Mouse (Mus musculus) heart, adult 2 months (tissue): ENCODE data around the gene Myo18a. TPM values are rescaled to one million over a fixed set of nuclear protein-coding genes. Genes with fewer than 3 reads are reported as not detected.

Experiments
- DNase-seq, 2 experiments: peaks; one replicate each; pipeline ENCODE4 v3.0.0; 2021
- H3K27ac ChIP-seq: fragments of 200-600 bp; 2 replicates; pipeline ENCODE4 v1.8.1; 2022
- H3K27me3 ChIP-seq: fragments of 200-500 bp; 2 replicates; pipeline ENCODE4 v1.6.1; 2012; ENCODE audit warnings: mild to moderate bottlenecking, low read length, inconsistent platforms, mixed read lengths; ENCODE audit not compliant: control insufficient read depth, insufficient read depth
- H3K36me3 ChIP-seq: fragments of 200-500 bp; 2 replicates; pipeline ENCODE4 v1.6.1; 2012; ENCODE audit warnings: low read length, inconsistent platforms; ENCODE audit not compliant: control insufficient read depth, insufficient read depth
- H3K4me1 ChIP-seq: fragments of 200-500 bp; 2 replicates; pipeline ENCODE4 v1.6.1; 2011; ENCODE audit warnings: low read length; ENCODE audit not compliant: control insufficient read depth, insufficient read depth
- H3K4me3 ChIP-seq: fragments of 200-600 bp; 2 replicates; pipeline ENCODE4 v1.8.1; 2022
- H3K79me2 ChIP-seq: fragments of 200-500 bp; replicated peaks from 2 replicates; pipeline ENCODE4 v1.6.1; 2012; ENCODE audit warnings: mild to moderate bottlenecking, inconsistent platforms, low read length, moderate library complexity, mixed read lengths; ENCODE audit not compliant: control insufficient read depth, insufficient read depth
- H3K9ac ChIP-seq: fragments of 200-500 bp; 2 replicates; pipeline ENCODE4 v1.6.1; 2012; ENCODE audit warnings: low read depth, mild to moderate bottlenecking, control low read depth, inconsistent platforms, low read length, mixed read lengths
- CTCF ChIP-seq: fragments of 200-600 bp; IDR thresholded peaks from 2 replicates; pipeline ENCODE4 v1.8.1; 2022; ENCODE audit warnings: antibody characterized with exemption, mild to moderate bottlenecking, moderate library complexity
- EP300 ChIP-seq: fragments of 200-500 bp; IDR thresholded peaks from 2 replicates; pipeline ENCODE4 v1.6.1; 2011; ENCODE audit warnings: low read depth, low read length, control low read depth; ENCODE audit not compliant: insufficient read depth
- POLR2A ChIP-seq: fragments of 200-500 bp; IDR thresholded peaks from 2 replicates; pipeline ENCODE4 v1.6.1; 2011; ENCODE audit warnings: mild to moderate bottlenecking, low read depth, low read length, control low read depth; ENCODE audit not compliant: insufficient read depth
- WGBS: fragments of 180-500 bp; shearing (Covaris S2); methylation state at CpG from one replicate; pipeline ENCODE4 v1.1.7; 2018; 5-methylcytosine and 5-hydroxymethylcytosine counted together
- intact Hi-C: fragments of 180-260 bp; cut with DNase I; formaldehyde crosslinking; loops from one replicate; pipeline ENCODE4 v1.15.1; 2025
- long read RNA-seq: library from polyadenylated mRNA; stranded (forward); transcript quantifications from one replicate; pipeline ENCODE4 v2.0.0, GENCODE M21; 2021
- polyA plus RNA-seq: library from polyadenylated mRNA; depleted of rRNA; stranded (reverse); fragments of >200 nt; gene quantifications from 2 replicates; pipeline ENCODE4 v1.2.3, GENCODE M21; 2012; rRNA removed
- total RNA-seq, 2 experiments: library from RNA; stranded (reverse); gene quantifications; 2 replicates each; pipeline ENCODE4 v1.2.3; 2021

Gene Myo18a
- total RNA-seq (100 to 1,000 TPM; 240 to 274 TPM), polyA plus RNA-seq (98.6 and 107 TPM in 2 replicates)
- long read RNA-seq, partial matches to known transcripts: 40 of 67 reads
- long read RNA-seq, other reads (novel, unspliced or antisense): 27 of 67 reads

- Histone ChIP-seq H3K27ac (peak within 1 kb of the TSS; percentile 95), H3K27me3 (no peaks in the 10 kb centered on the region), H3K4me1 (peaks cover 12% of the 10 kb centered on the region), H3K4me3 (peak within 1 kb of the TSS; percentile 68), H3K79me2 (peaks cover 2% of the 10 kb centered on the region), H3K9ac (peak within 1 kb of the TSS; percentile 99), H3K36me3 (no peaks in the 10 kb centered on the region)
- peak; percentile 91 to 94 for DNase-seq
- peak; percentile 70 for TF ChIP-seq CTCF
- no peak for TF ChIP-seq POLR2A
- WGBS: 2% methylated on average over 72 of the region's 79 CpGs
- intact Hi-C loops: loop anchor here (1.0 to 2.0 kb wide), 3 partner anchors 26 to 53 kb away; no protein-coding TSS in a partner anchor
These were observed at the start of gene Myo18a for GRCm38 (mm10) chr11:77762783-77763672. Gene Myo18a (plus strand): TSS chr11:77763246.

GRCm38 (mm10) chr11:77713736-77714135, 49.3 kb upstream of the Myo18a start:
- no peaks in the 10 kb centered on the region for H3K79me2 ChIP-seq
- intact Hi-C loops: no loop called here
- peaks cover 3% of the 10 kb centered on the region for H3K4me1 ChIP-seq
- H3K27ac ChIP-seq: no peak overlapping the region
- DNase-seq: no peak
- no peak overlapping the region for H3K4me3 ChIP-seq
- no peak overlapping the region for H3K9ac ChIP-seq
- no peaks in the 10 kb centered on the region for H3K27me3 ChIP-seq
- H3K36me3 ChIP-seq: peaks cover 13% of the 10 kb centered on the region
- no peak for TF ChIP-seq POLR2A
- TF ChIP-seq CTCF: no peak
- TF ChIP-seq EP300: no peak
- WGBS: 92% methylated on average over 3 of the region's 3 CpGs

- no peak for TF ChIP-seq CTCF
- TF ChIP-seq EP300: no peak
- no peak for TF ChIP-seq POLR2A
- Histone ChIP-seq H3K36me3 (no peaks in the 10 kb centered on the region; the same call in none of the 2 replicates), H3K9ac (no peak overlapping the region), H3K27me3 (no peaks in the 10 kb centered on the region), H3K4me1 (no peaks in the 10 kb centered on the region), H3K27ac (no peak overlapping the region), H3K4me3 (no peak overlapping the region), H3K79me2 (no peaks in the 10 kb centered on the region)
- 87% methylated on average over 2 of the region's 2 CpGs for WGBS
- intact Hi-C loops: no loop called here
- no peak for DNase-seq
These were observed 44.0 kb upstream of the Myo18a start for GRCm38 (mm10) chr11:77719055-77719454.

- Histone ChIP-seq H3K36me3 (no peaks in the 10 kb centered on the region; the same call in 1 of the 2 replicates), H3K9ac (no peak overlapping the region), H3K4me1 (no peaks in the 10 kb centered on the region), H3K27ac (no peak overlapping the region), H3K27me3 (no peaks in the 10 kb centered on the region), H3K4me3 (no peak overlapping the region), H3K79me2 (no peaks in the 10 kb centered on the region)
- intact Hi-C loops: no loop called here
- WGBS: 92% methylated on average over 4 of the region's 4 CpGs
- TF ChIP-seq POLR2A (no peak), CTCF (peak; percentile 28; the same call in 1 of the 2 replicates)
- DNase-seq: no peak
These were observed 41.7 kb upstream of the Myo18a start for GRCm38 (mm10) chr11:77721389-77721788.

GRCm38 (mm10) chr11:77724766-77725165, 38.3 kb upstream of the Myo18a start:
- no peak for DNase-seq
- TF ChIP-seq EP300 (no peak), CTCF (no peak), POLR2A (no peak)
- no peaks in the 10 kb centered on the region for H3K79me2 ChIP-seq
- intact Hi-C loops: no loop called here
- H3K4me1 ChIP-seq: no peaks in the 10 kb centered on the region
- no peaks in the 10 kb centered on the region for H3K27me3 ChIP-seq
- no peaks in the 10 kb centered on the region for H3K36me3 ChIP-seq
- H3K27ac ChIP-seq: no peak overlapping the region
- WGBS: 83% methylated on average over 7 of the region's 7 CpGs
- no peak overlapping the region for H3K9ac ChIP-seq
- H3K4me3 ChIP-seq: no peak overlapping the region

GRCm38 (mm10) chr11:77725183-77725582, 37.9 kb upstream of the Myo18a start, which contains the start of gene Cryba1:
Gene Cryba1 (minus strand): TSS chr11:77725283.
- intact Hi-C loops: no loop called here
- Histone ChIP-seq H3K9ac (no peak within 1 kb of the TSS), H3K4me3 (no peak within 1 kb of the TSS), H3K79me2 (no peaks in the 10 kb centered on the region), H3K27ac (no peak within 1 kb of the TSS), H3K4me1 (no peaks in the 10 kb centered on the region), H3K36me3 (no peaks in the 10 kb centered on the region), H3K27me3 (no peaks in the 10 kb centered on the region)
- TF ChIP-seq POLR2A: no peak
- no peak for TF ChIP-seq EP300
- no peak for TF ChIP-seq CTCF
- DNase-seq: no peak
- 61% methylated on average over 7 of the region's 7 CpGs for WGBS
